Mouse (Mus musculus) midbrain, embryonic 12.5 days (tissue): ENCODE measurements around the gene Fuom. TPM values are rescaled to one million over a fixed set of nuclear protein-coding genes. Genes with fewer than 3 reads are reported as not detected.
"Not testable (repeated sequence)": the region's sequence is repeated elsewhere in the genome, so short reads cannot be mapped to it uniquely, and the experiment has no call there.

Experiments used
- ATAC-seq: fragments of 200-750 bp; cut with Nextera tagmentation; 2 replicates; pipeline ENCODE4 v1.8.0; 2017; ENCODE audit warnings: low read depth, moderate TSS enrichment, moderate library complexity; ENCODE audit not compliant: low FRiP score
- H3K27ac ChIP-seq: fragments of 300-500 bp; sonication (generic); replicated peaks from 2 replicates; pipeline ENCODE4 v1.5.1; 2016; ENCODE audit warnings: mild to moderate bottlenecking
- H3K27me3 ChIP-seq: fragments of 300-500 bp; sonication (generic); 2 replicates; pipeline ENCODE4 v1.6.1; 2016; ENCODE audit warnings: mild to moderate bottlenecking
- H3K36me3 ChIP-seq: fragments of 300-500 bp; sonication (generic); 2 replicates; pipeline ENCODE4 v1.6.1; 2016
- H3K4me1 ChIP-seq: fragments of 300-500 bp; sonication (generic); 2 replicates; pipeline ENCODE4 v1.6.1; 2016
- H3K4me2 ChIP-seq: fragments of 300-500 bp; sonication (generic); replicated peaks from 2 replicates; pipeline ENCODE4 v1.6.1; 2016; ENCODE audit warnings: mild to moderate bottlenecking, moderate library complexity
- H3K4me3 ChIP-seq: fragments of 300-500 bp; sonication (generic); 2 replicates; pipeline ENCODE4 v1.5.1; 2016; ENCODE audit warnings: mild to moderate bottlenecking
- H3K9ac ChIP-seq: fragments of 300-500 bp; sonication (generic); replicated peaks from 2 replicates; pipeline ENCODE4 v1.6.1; 2016; ENCODE audit warnings: mild to moderate bottlenecking, moderate library complexity
- H3K9me3 ChIP-seq: fragments of 300-500 bp; sonication (generic); 2 replicates; pipeline ENCODE4 v1.6.1; 2016; ENCODE audit warnings: mild to moderate bottlenecking
- WGBS: fragments of 180-500 bp; shearing (Covaris S2); methylation state at CpG from one replicate; pipeline ENCODE4 v1.1.7; 2016; 5-methylcytosine and 5-hydroxymethylcytosine counted together
- polyA plus RNA-seq: library from polyadenylated mRNA; unstranded; fragments of >200 nt; fragmentation: Nextera tagmentation; extraction: Ambion mirVana; gene quantifications from 2 replicates; pipeline ENCODE4 v1.2.1, GENCODE M21; 2016

The Fuom gene
- polyA plus RNA-seq, result 14.6 and 16.1 TPM in 2 replicates

DNA sequence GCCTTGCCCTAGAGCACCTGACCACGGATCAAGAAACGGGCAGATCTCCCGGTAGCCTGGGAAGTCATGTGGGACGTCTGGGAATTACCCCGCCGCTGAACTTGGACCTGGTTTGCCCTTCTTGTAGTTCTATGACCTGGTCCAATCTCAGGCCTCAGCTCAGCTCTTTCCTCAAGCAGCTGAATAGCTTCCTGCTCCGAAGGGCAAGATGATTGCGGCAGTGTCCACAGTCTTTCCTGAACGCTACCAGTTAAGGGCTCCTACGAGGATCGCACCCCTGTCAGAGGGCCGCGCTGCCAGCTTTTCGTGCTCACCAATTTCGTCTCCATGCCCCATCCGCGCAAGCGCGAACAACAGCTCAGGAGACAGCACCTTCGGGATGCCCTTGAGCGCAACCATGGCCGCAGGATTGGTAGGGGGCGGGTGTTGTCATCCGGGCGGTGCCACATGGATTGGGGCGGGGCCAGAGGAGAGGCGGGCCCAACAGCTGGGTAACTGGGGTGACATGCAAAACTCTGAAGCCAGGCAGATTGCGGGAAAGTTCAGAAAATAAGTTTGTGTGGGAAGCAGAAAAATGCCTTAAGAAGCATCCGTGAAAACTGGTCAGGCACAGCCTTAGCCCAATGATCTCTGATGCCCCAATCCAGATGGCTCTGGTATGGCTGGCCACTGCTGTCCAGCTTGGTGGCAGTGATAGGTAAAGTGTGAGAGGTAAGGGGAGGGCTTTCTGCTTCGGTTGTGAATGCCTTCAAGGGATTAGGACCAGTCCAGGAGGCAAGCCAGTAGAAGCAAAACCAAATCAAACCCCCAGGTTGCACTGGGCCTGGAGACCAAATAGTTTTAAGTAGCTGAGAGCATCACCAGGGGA lies at the start of gene Fuom:
Gene Fuom (minus strand): TSS at position 449 of the 868 bp plus-strand sequence.
- Histone ChIP-seq H3K27me3 (peaks cover 15% of the 10 kb centered on the region), H3K9ac (peak within 1 kb of the TSS; percentile 57), H3K4me2 (peak within 1 kb of the TSS; percentile 65), H3K36me3 (peaks cover 22% of the 10 kb centered on the region), H3K27ac (no peak within 1 kb of the TSS), H3K4me3 (peak within 1 kb of the TSS; percentile 38), H3K4me1 (peaks cover 14% of the 10 kb centered on the region), H3K9me3 (no peaks in the 10 kb centered on the region)
- WGBS, result 1% methylated on average over 30 of the region's 30 CpGs
- peak; percentile 86 for ATAC-seq

DNA sequence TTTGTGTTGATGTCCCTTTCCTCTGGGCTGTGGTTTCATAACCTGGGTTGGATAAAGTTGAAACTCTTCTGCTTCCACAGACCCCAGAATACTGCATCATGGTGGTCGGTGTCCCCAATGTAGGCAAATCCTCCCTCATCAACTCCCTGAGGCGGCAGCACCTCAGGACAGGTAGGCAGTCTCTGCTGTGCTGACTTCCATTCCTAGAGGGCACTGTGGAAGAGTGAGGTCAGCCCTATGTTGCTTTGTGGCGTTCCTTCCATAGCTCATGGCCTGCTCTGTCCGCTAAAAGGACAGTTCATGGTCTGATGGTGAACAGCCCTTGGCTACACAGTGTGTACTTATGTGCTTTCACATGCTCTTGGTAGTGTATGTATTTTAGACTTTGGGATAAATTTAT lies 42.3 kb upstream of the Fuom start:
- Histone ChIP-seq H3K36me3 (0 out of 2 replicates have a peak, but pooled peaks cover 8% of the 10 kb centered on the region), H3K4me2 (no peak overlapping the region), H3K27ac (no peak overlapping the region), H3K9me3 (no peaks in the 10 kb centered on the region), H3K4me3 (no peak overlapping the region), H3K27me3 (peaks cover 9% of the 10 kb centered on the region; the same call in 1 of the 2 replicates), H3K4me1 (no peaks in the 10 kb centered on the region), H3K9ac (no peak overlapping the region)
- no peak for ATAC-seq
- 87% methylated on average over 4 of the region's 4 CpGs for WGBS

DNA sequence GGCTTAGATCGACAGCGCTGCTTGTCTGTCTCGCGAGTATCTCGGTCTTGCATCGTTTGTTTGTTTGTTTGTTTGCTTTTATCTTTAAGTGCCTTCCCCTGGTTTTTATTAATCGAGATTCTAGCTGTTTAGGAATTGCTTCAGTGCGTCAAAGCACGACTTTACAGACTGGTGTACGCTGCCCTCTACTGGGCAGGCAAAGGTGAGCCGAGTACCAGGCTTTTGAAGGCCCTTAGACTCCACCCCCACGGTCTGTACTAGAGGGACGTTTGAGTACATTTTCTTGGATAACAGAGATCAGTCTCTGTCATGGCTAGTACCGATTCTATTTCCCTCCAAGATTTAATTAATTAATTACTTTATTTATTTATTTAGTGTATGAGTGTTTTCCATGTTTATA lies 39.1 kb upstream of the Fuom start:
- Histone ChIP-seq H3K9me3 (no peaks in the 10 kb centered on the region), H3K36me3 (no peaks in the 10 kb centered on the region), H3K9ac (no peak overlapping the region), H3K27ac (no peak overlapping the region), H3K4me2 (no peak overlapping the region), H3K27me3 (peaks cover 11% of the 10 kb centered on the region; the same call in 1 of the 2 replicates), H3K4me1 (peaks cover 7% of the 10 kb centered on the region), H3K4me3 (no peak overlapping the region)
- ATAC-seq, result no peak
- WGBS, result 7% methylated on average over 14 of the region's 14 CpGs

DNA sequence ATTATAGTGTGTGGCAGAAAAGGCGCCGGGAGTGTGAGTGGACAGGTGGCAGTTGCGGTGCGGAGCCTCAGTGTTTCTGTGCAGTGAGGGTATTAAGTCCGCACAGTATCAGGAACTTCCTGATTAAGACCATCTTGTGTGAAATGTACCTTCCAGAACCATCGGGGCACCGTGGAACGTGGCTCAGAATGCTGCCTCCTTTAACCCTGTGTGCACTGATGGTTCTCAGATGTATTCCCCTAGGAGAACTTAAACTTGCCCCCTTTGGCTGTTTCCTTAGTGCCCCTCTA lies 35.7 kb upstream of the Fuom start:
- Histone ChIP-seq H3K4me2 (peak overlapping the region; percentile 93), H3K27me3 (peaks cover 11% of the 10 kb centered on the region; the same call in 1 of the 2 replicates), H3K4me1 (peaks cover 7% of the 10 kb centered on the region), H3K4me3 (peak overlapping the region; percentile 85), H3K27ac (peak overlapping the region; percentile 68; the same call in 1 of the 2 replicates), H3K36me3 (no peaks in the 10 kb centered on the region), H3K9ac (peak overlapping the region; percentile 80), H3K9me3 (no peaks in the 10 kb centered on the region)
- no peak for ATAC-seq
- WGBS, result 0% methylated on average over 8 of the region's 8 CpGs

DNA sequence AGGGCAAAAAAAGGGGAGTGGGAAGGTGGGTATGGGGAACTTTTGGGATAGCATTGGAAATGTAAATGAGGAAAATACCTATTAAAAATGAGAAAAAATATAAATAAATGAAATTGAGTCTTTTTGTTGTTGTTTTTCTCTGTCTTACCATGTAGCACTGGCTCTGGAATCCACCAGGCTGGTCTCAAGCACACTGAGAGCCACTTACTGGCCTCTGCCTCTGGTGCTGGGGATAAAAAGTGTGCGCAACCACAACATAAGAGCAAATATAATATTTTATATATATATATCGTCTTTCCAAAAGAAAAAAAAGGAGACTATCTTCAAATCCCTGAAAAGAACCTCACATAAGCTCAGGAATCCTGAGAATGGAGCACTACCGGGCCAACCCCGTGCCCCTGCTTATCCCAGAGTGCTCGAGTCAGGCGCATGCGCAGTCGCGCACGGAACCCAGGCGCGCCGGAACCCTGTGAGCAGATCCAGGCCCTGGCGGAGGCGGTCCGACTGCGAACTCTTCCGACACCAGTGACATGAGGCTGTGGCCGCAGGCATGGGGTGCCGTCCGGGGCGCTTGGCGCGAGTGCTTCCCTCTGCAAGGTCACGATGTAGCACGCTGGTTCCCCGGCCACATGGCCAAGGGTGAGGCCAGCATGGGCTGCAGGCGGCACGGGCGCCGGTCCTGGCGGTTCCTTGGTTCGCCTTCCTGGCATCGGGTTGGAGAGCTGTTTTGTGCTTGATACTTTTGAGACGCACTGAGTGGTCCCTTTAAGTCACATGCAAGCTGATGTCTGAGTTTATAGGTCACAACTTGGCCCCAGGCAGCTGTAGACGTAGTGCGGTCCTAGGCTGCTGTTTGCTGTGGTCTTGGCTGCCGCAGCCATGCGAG lies 35.1 kb upstream of the Fuom start, which contains the start of gene Mtg1:
Gene Mtg1 (plus strand): TSS at position 430 of the 886 bp plus-strand sequence.
- H3K4me3 ChIP-seq, result peak within 1 kb of the TSS; percentile 85
- peak; percentile 97 for ATAC-seq
- 1% methylated on average over 39 of the region's 39 CpGs for WGBS

DNA sequence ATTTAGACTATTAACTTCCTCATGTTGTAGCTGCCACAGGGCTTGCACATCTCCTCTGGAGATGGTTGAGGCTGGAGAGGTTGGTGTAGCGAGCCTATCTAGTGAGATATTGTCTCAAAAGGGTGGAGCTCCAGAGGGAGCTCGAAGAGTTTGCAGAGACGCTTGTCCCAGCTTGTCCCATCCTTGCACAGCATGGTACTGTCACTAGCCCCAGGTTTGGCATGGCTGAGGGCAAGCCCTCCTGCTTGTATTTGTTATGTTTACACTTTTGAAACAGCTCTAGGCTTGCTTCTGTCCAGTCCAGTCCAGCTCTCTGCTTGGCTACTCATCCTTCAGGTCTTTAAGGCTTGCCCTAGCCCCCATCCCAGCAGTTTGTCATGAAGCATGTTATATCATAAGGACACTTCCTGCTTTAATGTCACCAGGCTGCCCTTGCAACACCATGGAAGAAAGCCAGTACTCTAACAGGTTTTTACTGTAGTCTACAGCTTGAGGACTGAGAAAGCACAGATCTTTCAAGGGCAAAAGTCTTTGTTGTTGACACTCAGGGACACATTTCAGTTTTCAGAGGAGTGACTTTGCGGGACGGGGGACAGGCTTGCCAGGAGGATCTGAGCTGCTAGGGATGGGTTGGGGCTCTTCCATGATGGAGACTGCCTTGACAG lies 33.0 kb upstream of the Fuom start:
- Histone ChIP-seq H3K9ac (no peak overlapping the region), H3K27me3 (peaks cover 6% of the 10 kb centered on the region; the same call in 1 of the 2 replicates), H3K36me3 (peaks cover 4% of the 10 kb centered on the region; the same call in 1 of the 2 replicates), H3K4me2 (no peak overlapping the region), H3K4me3 (no peak overlapping the region), H3K4me1 (peaks cover 7% of the 10 kb centered on the region), H3K9me3 (no peaks in the 10 kb centered on the region), H3K27ac (no peak overlapping the region)
- no peak for ATAC-seq
- 87% methylated on average over 5 of the region's 5 CpGs for WGBS

More for the DNA sequence above, 35.1 kb upstream of the Fuom start, which contains the start of gene Mtg1:
- Histone ChIP-seq H3K27ac (peak within 1 kb of the TSS; percentile 68; the same call in 1 of the 2 replicates), H3K9me3 (no peaks in the 10 kb centered on the region), H3K27me3 (peaks cover 11% of the 10 kb centered on the region; the same call in 1 of the 2 replicates), H3K4me2 (peak within 1 kb of the TSS; percentile 93), H3K4me1 (peaks cover 7% of the 10 kb centered on the region), H3K36me3 (no peaks in the 10 kb centered on the region), H3K9ac (peak within 1 kb of the TSS; percentile 80)

DNA sequence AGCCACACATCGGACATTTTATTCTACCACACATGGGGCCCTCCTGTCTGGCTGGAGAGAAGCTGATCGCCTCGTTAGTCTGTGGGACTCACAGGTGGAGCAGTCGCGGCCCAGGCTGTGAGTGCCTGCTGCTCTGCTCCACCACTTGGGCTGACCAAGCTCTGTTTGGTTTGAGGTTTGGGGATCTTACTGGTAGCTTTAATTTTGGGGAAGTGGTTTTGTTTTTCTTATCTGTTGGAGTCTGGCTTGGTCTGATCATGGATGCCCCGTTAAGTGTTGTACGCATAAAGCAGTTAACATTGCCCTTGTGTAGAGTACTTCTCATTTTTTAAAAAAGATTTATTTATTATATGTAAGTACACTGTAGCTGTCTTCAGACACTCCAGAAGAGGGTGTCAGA lies 31.8 kb upstream of the Fuom start:
- not testable (repeated sequence) for H3K27me3 ChIP-seq, H3K4me2 ChIP-seq, H3K4me3 ChIP-seq, ATAC-seq, H3K9me3 ChIP-seq, H3K36me3 ChIP-seq, H3K4me1 ChIP-seq, H3K9ac ChIP-seq, H3K27ac ChIP-seq
- 98% methylated on average over 7 of the region's 7 CpGs for WGBS

DNA sequence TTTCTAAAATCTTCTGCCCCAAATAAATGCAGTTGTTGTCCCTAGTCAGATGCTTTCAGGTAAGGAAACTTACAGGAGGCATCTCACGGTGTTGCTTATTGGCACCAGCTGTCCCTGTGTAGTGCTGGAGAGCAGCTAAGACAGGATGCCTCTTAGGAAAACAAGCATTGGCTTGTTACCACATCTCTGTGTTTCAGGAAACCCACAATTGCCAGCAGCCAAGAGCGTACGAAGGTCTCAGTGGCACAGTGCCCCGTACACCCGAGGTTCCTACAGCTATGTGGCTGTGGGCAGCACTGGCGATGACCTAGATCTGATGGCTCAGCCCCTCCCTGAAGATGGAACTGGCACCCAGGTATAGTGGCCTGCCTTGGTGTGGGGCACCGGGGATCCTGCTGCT lies 29.9 kb upstream of the Fuom start:
- not testable (repeated sequence) for ATAC-seq, H3K4me3 ChIP-seq, H3K9me3 ChIP-seq, H3K27ac ChIP-seq, H3K4me1 ChIP-seq, H3K36me3 ChIP-seq, H3K27me3 ChIP-seq, H3K4me2 ChIP-seq, H3K9ac ChIP-seq
- WGBS, result 92% methylated on average over 7 of the region's 7 CpGs

DNA sequence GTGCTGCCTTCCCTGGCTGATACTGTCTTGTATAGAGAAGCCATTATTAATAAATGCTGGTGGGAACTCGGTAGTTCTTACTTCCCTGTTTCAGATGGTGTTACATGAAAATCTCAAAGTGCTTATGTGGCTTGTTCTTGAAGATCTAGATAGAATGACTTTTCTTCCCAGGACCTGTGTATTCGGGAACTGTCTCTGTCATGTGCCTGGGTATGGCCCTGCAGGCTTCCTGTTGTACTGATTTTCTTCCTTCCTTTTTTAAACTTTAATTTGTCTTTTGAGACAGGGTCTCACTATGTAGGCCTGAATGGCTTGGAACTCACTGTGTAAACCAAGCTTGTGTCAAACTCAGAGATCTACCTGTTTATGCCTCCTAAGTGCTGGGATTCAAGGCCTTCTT lies 25.7 kb upstream of the Fuom start:
- H3K27me3 ChIP-seq, result no peaks in the 10 kb centered on the region; the same call in 1 of the 2 replicates
- H3K27ac ChIP-seq, result no peak overlapping the region
- H3K36me3 ChIP-seq, result peaks cover 7% of the 10 kb centered on the region; the same call in 1 of the 2 replicates
- WGBS, result 82% methylated on average over 2 of the region's 2 CpGs
- no peaks in the 10 kb centered on the region for H3K9me3 ChIP-seq
- no peak overlapping the region for H3K9ac ChIP-seq
- no peak overlapping the region for H3K4me2 ChIP-seq
- H3K4me3 ChIP-seq, result no peak overlapping the region
- H3K4me1 ChIP-seq, result peaks cover 9% of the 10 kb centered on the region
- ATAC-seq, result no peak

DNA sequence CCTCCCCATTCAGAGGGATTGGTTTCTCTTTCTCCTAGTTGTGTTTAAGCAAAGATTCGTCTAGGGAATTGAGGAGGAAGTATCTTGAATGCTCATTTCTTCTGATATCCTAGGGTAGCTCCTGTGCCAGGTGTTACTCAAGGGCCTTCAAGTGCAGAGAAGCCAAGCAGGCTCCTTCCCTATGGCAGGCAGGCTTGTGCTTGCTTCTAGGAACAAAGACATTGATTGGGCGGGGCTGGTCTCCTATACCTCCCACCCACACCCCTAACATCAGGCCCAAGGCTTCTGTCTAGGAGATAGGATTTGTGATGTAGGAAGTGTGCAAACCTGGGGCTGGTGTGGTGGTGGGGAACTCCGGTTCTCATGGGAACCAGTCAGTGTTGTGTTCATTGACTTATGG lies 24.7 kb upstream of the Fuom start:
- Histone ChIP-seq H3K9ac (no peak overlapping the region), H3K4me2 (no peak overlapping the region), H3K27me3 (no peaks in the 10 kb centered on the region; the same call in 1 of the 2 replicates), H3K36me3 (peaks cover 7% of the 10 kb centered on the region; the same call in 1 of the 2 replicates), H3K4me3 (no peak overlapping the region), H3K9me3 (no peaks in the 10 kb centered on the region), H3K27ac (no peak overlapping the region), H3K4me1 (peaks cover 9% of the 10 kb centered on the region)
- WGBS, result 91% methylated on average over 3 of the region's 3 CpGs
- ATAC-seq, result no peak

DNA sequence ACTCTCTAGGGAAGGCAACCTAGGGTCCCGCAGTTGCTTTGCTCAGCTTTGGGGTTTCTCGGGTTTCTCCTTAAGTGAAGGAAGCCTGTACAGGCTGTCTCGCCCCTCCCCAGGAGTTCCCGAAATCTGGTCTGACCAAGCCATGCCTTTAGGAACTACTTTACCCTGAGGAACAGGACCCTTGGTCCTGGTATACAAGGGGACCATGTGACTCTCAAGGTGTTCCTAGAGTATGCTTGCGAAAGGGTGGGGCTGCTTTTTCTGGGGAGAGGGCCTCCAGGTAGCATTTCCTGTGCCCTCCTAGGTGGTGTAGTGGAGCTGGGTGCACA lies 23.7 kb upstream of the Fuom start:
- Histone ChIP-seq H3K36me3 (peaks cover 7% of the 10 kb centered on the region; the same call in 1 of the 2 replicates), H3K27me3 (no peaks in the 10 kb centered on the region; the same call in 1 of the 2 replicates), H3K4me1 (peaks cover 9% of the 10 kb centered on the region), H3K9ac (peak overlapping the region; percentile 76), H3K4me3 (peak overlapping the region; percentile 74), H3K4me2 (peak overlapping the region; percentile 77), H3K27ac (no peak overlapping the region), H3K9me3 (no peaks in the 10 kb centered on the region)
- 6% methylated on average over 5 of the region's 5 CpGs for WGBS
- ATAC-seq, result no peak
